8 mouse cellular contexts compared by ENCODE assay signal in the genomic region with DNA sequence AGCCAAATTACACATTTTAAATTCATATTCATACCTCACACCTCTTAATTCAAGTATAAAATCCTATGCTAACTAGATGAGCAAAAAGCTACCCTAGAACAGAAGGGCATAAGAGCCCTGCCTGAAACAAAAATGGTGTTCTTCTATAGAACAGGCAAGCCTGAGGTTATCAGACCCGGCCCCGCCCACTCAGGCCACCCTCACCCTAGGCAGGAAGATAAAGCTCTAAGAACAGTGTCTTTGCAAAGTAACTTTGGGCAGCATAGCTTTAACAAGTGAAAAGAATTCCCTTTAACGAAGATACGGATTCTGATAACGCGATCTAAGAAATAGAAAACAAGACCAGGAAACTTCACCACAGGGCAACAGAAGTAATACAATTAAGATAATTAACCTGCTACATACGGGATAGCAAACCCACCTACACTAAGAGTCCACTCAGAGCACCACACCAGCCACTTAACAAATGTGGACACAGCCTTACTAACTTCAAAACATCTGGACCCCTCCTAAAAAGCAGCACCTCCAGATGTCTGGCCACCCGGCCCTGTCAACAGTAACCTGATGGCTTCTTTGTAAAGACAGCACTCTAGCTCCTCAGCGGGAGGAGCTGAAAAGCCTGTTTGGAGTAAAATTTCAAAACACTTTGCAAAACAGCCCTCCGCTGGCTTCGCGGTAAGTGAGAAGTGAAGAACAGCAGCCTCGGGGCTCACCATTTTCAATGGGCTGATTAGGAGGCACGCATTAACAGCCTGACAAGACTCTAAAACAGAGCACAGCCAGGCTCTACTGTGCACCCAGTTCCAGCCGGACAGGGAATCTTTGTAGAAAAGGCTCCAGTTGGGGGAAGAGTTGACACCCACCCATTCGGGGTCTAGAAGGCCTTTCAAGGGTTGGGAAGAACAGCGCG. TPM values are rescaled to one million over a fixed set of nuclear protein-coding genes. Genes with fewer than 3 reads are reported as not detected.
DNase-seq lines count a peak whose midpoint lies in the region; ATAC-seq and TF ChIP-seq lines count a peak whose summit lies in the region.

No protein-coding gene starts in this region.

- TF ChIP-seq RAD21 in MEL (IDR thresholded peaks at IDR 0.05; ENCODE audit: low read depth, low read length) = no peak

- peak; percentile 87 for DNase-seq in heart, adult 11 months
- DNase-seq in heart, postnatal 25 days (ENCODE audit: low spot score) = no peak
- DNase-seq in MEL (ENCODE audit: low read depth, low spot score) = peak; percentile 86
- peak; percentile 78 for DNase-seq in embryonic facial prominence, embryonic 14.5 days (ENCODE audit: low spot score)
- DNase-seq in liver, postnatal 0 days = peak; percentile 74
- peak; percentile 49 for DNase-seq in spleen, adult 12 weeks (ENCODE audit: low spot score)
- no peak for DNase-seq in yolk sac, embryonic 10.5 days (ENCODE audit: low spot score)

- peak; percentile 20 for ATAC-seq in embryonic facial prominence, embryonic 14.5 days (ENCODE audit: low read depth)
- ATAC-seq in hindbrain, embryonic 15.5 days (ENCODE audit: low FRiP score, low read depth) = peak; percentile 35
- ATAC-seq in liver, postnatal 0 days = peak; percentile 12

- 0 out of 4 replicates have a peak, but pooled peaks of 1 of the 2 experiments have one; percentile 24 for TF ChIP-seq POLR2A in MEL (IDR thresholded peaks at IDR 0.05; ENCODE audit: control insufficient read depth in 1 of 2, insufficient read depth in 1 of 2, low read depth in 1 of 2, low read length in 2 of 2, poor library complexity in 1 of 2)

- H3K9ac ChIP-seq in MEL (ENCODE audit: control insufficient read depth, low read depth, low read length, poor library complexity, severe bottlenecking) = peak overlapping the region; percentile 88
- peak overlapping the region; percentile 73 for H3K9ac ChIP-seq in embryonic facial prominence, embryonic 14.5 days (ENCODE audit: low read depth, low read length)
- peak overlapping the region; percentile 65 for H3K9ac ChIP-seq in hindbrain, embryonic 15.5 days
- peak overlapping the region; percentile 74 for H3K9ac ChIP-seq in liver, postnatal 0 days (replicated peaks)

- H3K27me3 ChIP-seq in MEL (ENCODE audit: control insufficient read depth in 1 of 2, insufficient read depth in 2 of 2, low read length in 2 of 2) = no peaks in the 10 kb centered on the region
- H3K27me3 ChIP-seq in embryonic facial prominence, embryonic 14.5 days (replicated peaks; ENCODE audit: control insufficient read depth, insufficient read depth, low read length) = no peaks in the 10 kb centered on the region
- no peaks in the 10 kb centered on the region for H3K27me3 ChIP-seq in hindbrain, embryonic 15.5 days
- H3K27me3 ChIP-seq in liver, postnatal 0 days (ENCODE audit: insufficient read depth, low read length) = no peaks in the 10 kb centered on the region

- peak overlapping the region; percentile 85 for H3K27ac ChIP-seq in MEL (ENCODE audit: control insufficient read depth, low read depth, low read length)
- peak overlapping the region; percentile 67 for H3K27ac ChIP-seq in embryonic facial prominence, embryonic 14.5 days (replicated peaks; ENCODE audit: low read depth, low read length)
- H3K27ac ChIP-seq in hindbrain, embryonic 15.5 days (replicated peaks) = peak overlapping the region; percentile 75
- H3K27ac ChIP-seq in liver, postnatal 0 days (ENCODE audit: low read depth) = peak overlapping the region; percentile 89

- intact Hi-C loops in heart, postnatal 25 days (cut with DNase I) = loop anchor here (5.0 kb wide), 1 partner anchor 79 kb away; no protein-coding TSS in a partner anchor

- no peak for TF ChIP-seq CTCF in MEL (IDR thresholded peaks at IDR 0.05 in 2 of 3, conservative IDR thresholded peaks at IDR 0.05 in 1 of 3; ENCODE audit: control insufficient read depth in 1 of 3, insufficient read depth in 1 of 3, low read depth in 2 of 3, low read length in 3 of 3, poor library complexity in 1 of 3, severe bottlenecking in 1 of 3)
- no peak for TF ChIP-seq CTCF in liver, postnatal 0 days (IDR thresholded peaks at IDR 0.05; ENCODE audit: low read depth)

- peaks cover 8 to 40% of the 10 kb centered on the region in 2 experiments for H3K36me3 ChIP-seq in MEL (ENCODE audit: control insufficient read depth in 1 of 2, insufficient read depth in 2 of 2, low read length in 2 of 2)
- no peaks in the 10 kb centered on the region for H3K36me3 ChIP-seq in embryonic facial prominence, embryonic 14.5 days (ENCODE audit: control insufficient read depth, insufficient read depth, low read length)
- H3K36me3 ChIP-seq in hindbrain, embryonic 15.5 days = no peaks in the 10 kb centered on the region
- H3K36me3 ChIP-seq in liver, postnatal 0 days (replicated peaks; ENCODE audit: insufficient read depth, low read length) = no peaks in the 10 kb centered on the region; the same call in none of the 2 replicates

- H3K4me2 ChIP-seq in embryonic facial prominence, embryonic 14.5 days (ENCODE audit: low read depth, low read length) = peak overlapping the region; percentile 63
- H3K4me2 ChIP-seq in hindbrain, embryonic 15.5 days = peak overlapping the region; percentile 85
- H3K4me2 ChIP-seq in liver, postnatal 0 days (ENCODE audit: low read depth, low read length) = peak overlapping the region; percentile 95

- peak overlapping the region; percentile 59 to 93 for H3K4me3 ChIP-seq in MEL (ENCODE audit: control insufficient read depth in 1 of 2, insufficient read depth in 1 of 2, low read depth in 2 of 2, low read length in 2 of 2)
- peak overlapping the region; percentile 62 for H3K4me3 ChIP-seq in embryonic facial prominence, embryonic 14.5 days (ENCODE audit: low read depth, low read length)
- peak overlapping the region; percentile 68 for H3K4me3 ChIP-seq in hindbrain, embryonic 15.5 days
- H3K4me3 ChIP-seq in liver, postnatal 0 days (ENCODE audit: low read depth, low read length) = peak overlapping the region; percentile 74

- TF ChIP-seq EP300 in MEL (IDR thresholded peaks at IDR 0.05; ENCODE audit: low read depth in 1 of 2, low read length in 2 of 2) = no peak; a peak in 1 of 4 replicates
- TF ChIP-seq EP300 in liver, postnatal 0 days (IDR thresholded peaks at IDR 0.05; ENCODE audit: low read depth) = no peak

- H3K9me3 ChIP-seq in MEL (replicated peaks; ENCODE audit: insufficient read depth, low read length) = no peaks in the 10 kb centered on the region
- no peaks in the 10 kb centered on the region for H3K9me3 ChIP-seq in embryonic facial prominence, embryonic 14.5 days (ENCODE audit: control insufficient read depth, low read length)
- no peaks in the 10 kb centered on the region for H3K9me3 ChIP-seq in hindbrain, embryonic 15.5 days
- no peaks in the 10 kb centered on the region for H3K9me3 ChIP-seq in liver, postnatal 0 days (ENCODE audit: low read length)

- H3K79me2 ChIP-seq in MEL (ENCODE audit: control insufficient read depth, insufficient read depth, low read length, poor library complexity) = peaks cover 56% of the 10 kb centered on the region

- whole genome bisulfite sequencing in embryonic facial prominence, embryonic 14.5 days = 6% methylated on average over 18 of the region's 18 CpGs
- 10% methylated on average over 18 of the region's 18 CpGs for WGBS in hindbrain, embryonic 15.5 days
- 2% methylated on average over 18 of the region's 18 CpGs for WGBS in liver, postnatal 0 days (ENCODE audit: insufficient replicate concordance)

- H3K4me1 ChIP-seq in MEL (ENCODE audit: control insufficient read depth in 1 of 2, insufficient read depth in 2 of 2, low read length in 2 of 2) = peaks cover 30 to 35% of the 10 kb centered on the region in 2 experiments
- peaks cover 23% of the 10 kb centered on the region for H3K4me1 ChIP-seq in embryonic facial prominence, embryonic 14.5 days (ENCODE audit: control insufficient read depth, insufficient read depth, low read length)
- peaks cover 24% of the 10 kb centered on the region for H3K4me1 ChIP-seq in hindbrain, embryonic 15.5 days (replicated peaks)
- H3K4me1 ChIP-seq in liver, postnatal 0 days (ENCODE audit: insufficient read depth) = peaks cover 54% of the 10 kb centered on the region

TF ChIP-seq in MEL, 35 proteins besides CTCF, POLR2A, EP300 and RAD21 (continues in another document):
- no peak for TF ChIP-seq USF1 (IDR thresholded peaks at IDR 0.05; ENCODE audit: low read depth, low read length)
- no peak for TF ChIP-seq MYB (IDR thresholded peaks at IDR 0.05; ENCODE audit: low read depth, low read length)
- TF ChIP-seq SMC3 (IDR thresholded peaks at IDR 0.05; ENCODE audit: low read depth, low read length) = no peak
- no peak for TF ChIP-seq USF2 (IDR thresholded peaks at IDR 0.05; ENCODE audit: borderline replicate concordance in 1 of 2, insufficient read depth in 1 of 2, low read depth in 1 of 2, low read length in 2 of 2)
- TF ChIP-seq E2F4 (IDR thresholded peaks at IDR 0.05; ENCODE audit: borderline replicate concordance, low read depth, low read length) = no peak
- no peak for TF ChIP-seq UBTF (IDR thresholded peaks at IDR 0.05; ENCODE audit: borderline replicate concordance, insufficient read depth, low read depth, low read length)
- TF ChIP-seq MXI1 (IDR thresholded peaks at IDR 0.05; ENCODE audit: low read depth, low read length) = no peak
- TF ChIP-seq CHD1 (IDR thresholded peaks at IDR 0.05; ENCODE audit: low read depth, low read length) = peak; percentile 49; the same call in 1 of the 2 replicates
- peak; percentile 33 for TF ChIP-seq POLR2AphosphoS2 (IDR thresholded peaks at IDR 0.05; ENCODE audit: low read length)
- TF ChIP-seq ZC3H11A (IDR thresholded peaks at IDR 0.05; ENCODE audit: low read depth, low read length) = no peak
- no peak for TF ChIP-seq JUND (IDR thresholded peaks at IDR 0.05; ENCODE audit: low read depth, low read length)

RNA-seq across cellular contexts. Expression of a gene that starts 0.9 kb away (rescaled TPM):
- total RNA-seq in heart, postnatal 25 days (2021) = 10 to 100 TPM; 11.3 to 13.9 TPM
- total RNA-seq in MEL (2012; rRNA removed) = 188 and 238 TPM in 2 replicates
- 100 to 1,000 TPM in 1 of 2 experiments, 10 to 100 TPM in 1; 93.4 to 180 TPM for polyA plus RNA-seq in MEL (2012; ENCODE audit: insufficient read depth in 1 of 2, insufficient read length in 2 of 2, low read depth in 1 of 2, low replicate concordance in 2 of 2, missing spikeins in 1 of 2)
- polyA plus RNA-seq in embryonic facial prominence, embryonic 14.5 days (2014; fragmentation: Nextera tagmentation; extraction: Ambion mirVana) = 3.0 and 3.3 TPM in 2 replicates
- polyA plus RNA-seq in hindbrain, embryonic 15.5 days (2015; fragmentation: Nextera tagmentation; extraction: Ambion mirVana) = 2.8 and 3.1 TPM in 2 replicates
- 1.9 and 2.2 TPM in 2 replicates for polyA plus RNA-seq in liver, postnatal 0 days (2015; fragmentation: Nextera tagmentation; extraction: Ambion mirVana)

RNA-seq across cellular contexts. Expression of a gene that starts 53.2 kb away (rescaled TPM):
- total RNA-seq in heart, postnatal 25 days (2021) = 1 to 10 TPM; 7.9 to 9.3 TPM
- 9.0 and 9.1 TPM in 2 replicates for total RNA-seq in MEL (2012; rRNA removed)
- 1 to 10 TPM in 1 of 2 experiments, not detected in 1; 9.9 TPM for polyA plus RNA-seq in MEL (2012; ENCODE audit: insufficient read depth in 1 of 2, insufficient read length in 2 of 2, low read depth in 1 of 2, low replicate concordance in 2 of 2, missing spikeins in 1 of 2)
- 13.0 and 15.9 TPM in 2 replicates for polyA plus RNA-seq in embryonic facial prominence, embryonic 14.5 days (2014; fragmentation: Nextera tagmentation; extraction: Ambion mirVana)
- 12.4 and 13.1 TPM in 2 replicates for polyA plus RNA-seq in hindbrain, embryonic 15.5 days (2015; fragmentation: Nextera tagmentation; extraction: Ambion mirVana)
- 3.7 and 4.4 TPM in 2 replicates for polyA plus RNA-seq in liver, postnatal 0 days (2015; fragmentation: Nextera tagmentation; extraction: Ambion mirVana)

Comparison
In these comparisons a context has a peak if more than half of its experiments do, and no peak if none do; other contexts are left out.
1. DNase-seq: peak in heart, adult 11 months (single experiment), MEL (single experiment), embryonic facial prominence, embryonic 14.5 days (single experiment), liver, postnatal 0 days (single experiment) and spleen, adult 12 weeks (single experiment); none in heart, postnatal 25 days (single experiment) and yolk sac, embryonic 10.5 days (single experiment).
2. RNA of a gene that starts 0.9 kb away (polyA plus RNA-seq): 93.4 to 180 TPM in MEL; 3.0 to 3.3 TPM in embryonic facial prominence, embryonic 14.5 days, 2.8 to 3.1 TPM in hindbrain, embryonic 15.5 days and 1.9 to 2.2 TPM in liver, postnatal 0 days; every median in the first group is over 10 times any median in the second.
3. Peak in every context shown above with its lines, with median percentiles within 50 percentile points of each other: H3K27ac ChIP-seq, H3K4me3 ChIP-seq, H3K9ac ChIP-seq, ATAC-seq and H3K4me2 ChIP-seq.